Mouse (Mus musculus) heart, postnatal 36 days (tissue): ENCODE results near the gene Gpr107. TPM values are rescaled to one million over a fixed set of nuclear protein-coding genes. Genes with fewer than 3 reads are reported as not detected.

Experiments used
- DNase-seq, 2 experiments: peaks; one replicate each; pipeline ENCODE4 v3.0.0; 2021 to 2022
- intact Hi-C: fragments of 180-260 bp; cut with DNase I; formaldehyde crosslinking; loops from one replicate; pipeline ENCODE4 v1.15.1; 2025
- total RNA-seq, 2 experiments: library from RNA; stranded (reverse); gene quantifications; 2 replicates each; pipeline ENCODE4 v1.2.3; 2021

The Gpr107 gene
- total RNA-seq, 2 experiments from 2014 or later: 30.3 to 38.7 TPM

GRCm38 (mm10) chr2:31125156-31125555, 27.0 kb upstream of the Gpr107 start:
- DNase-seq: no peak
- intact Hi-C loops: no loop called here

- no peak for DNase-seq
- intact Hi-C loops: no loop called here
These were observed 26.1 kb upstream of the Gpr107 start for GRCm38 (mm10) chr2:31126048-31126447.

GRCm38 (mm10) chr2:31127219-31127618, 24.9 kb upstream of the Gpr107 start:
- peak in 1 of 2 experiments; percentile 46 for DNase-seq
- intact Hi-C loops: no loop called here

GRCm38 (mm10) chr2:31127899-31128298, 24.2 kb upstream of the Gpr107 start:
- peak; percentile 63 to 73 for DNase-seq
- intact Hi-C loops: no loop called here

- DNase-seq: no peak
- intact Hi-C loops: loop anchor here (2.0 kb wide), 1 partner anchor 19 kb away; no protein-coding TSS in a partner anchor
These were observed 22.2 kb upstream of the Gpr107 start for GRCm38 (mm10) chr2:31129742-31130518.

- DNase-seq: no peak
These were observed 21.3 kb upstream of the Gpr107 start for GRCm38 (mm10) chr2:31130815-31131299.

GRCm38 (mm10) chr2:31132682-31133081, 19.4 kb upstream of the Gpr107 start:
- intact Hi-C loops: no loop called here
- DNase-seq: no peak

More at GRCm38 (mm10) chr2:31130815-31131299, 21.3 kb upstream of the Gpr107 start:
- intact Hi-C loops: loop anchor here (2.0 kb wide), 1 partner anchor 20 kb away; no protein-coding TSS in a partner anchor

GRCm38 (mm10) chr2:31133981-31134380, 18.1 kb upstream of the Gpr107 start:
- intact Hi-C loops: no loop called here

GRCm38 (mm10) chr2:31135512-31135931, 16.6 kb upstream of the Gpr107 start:
- intact Hi-C loops: no loop called here

More at GRCm38 (mm10) chr2:31133981-31134380, 18.1 kb upstream of the Gpr107 start:
- DNase-seq: no peak

GRCm38 (mm10) chr2:31136338-31136737, 15.8 kb upstream of the Gpr107 start:
- intact Hi-C loops: no loop called here
- DNase-seq: no peak

More at GRCm38 (mm10) chr2:31135512-31135931, 16.6 kb upstream of the Gpr107 start:
- DNase-seq: no peak

GRCm38 (mm10) chr2:31137018-31137590, 15.0 kb upstream of the Gpr107 start:
- no peak for DNase-seq
- intact Hi-C loops: no loop called here

GRCm38 (mm10) chr2:31139174-31139632, 12.9 kb upstream of the Gpr107 start:
- DNase-seq: no peak
- intact Hi-C loops: no loop called here

GRCm38 (mm10) chr2:31139991-31140771, 11.9 kb upstream of the Gpr107 start:
- DNase-seq: no peak
- intact Hi-C loops: loop anchor here (5.0 kb wide), 1 partner anchor 53 kb away; no protein-coding TSS in a partner anchor

GRCm38 (mm10) chr2:31140772-31141073, 11.4 kb upstream of the Gpr107 start:
- DNase-seq: no peak
- intact Hi-C loops: loop anchor here (5.0 kb wide), 1 partner anchor 53 kb away; no protein-coding TSS in a partner anchor

- intact Hi-C loops: loop anchor here (5.0 kb wide), 1 partner anchor 54 kb away; no protein-coding TSS in a partner anchor
These were observed 10.8 kb upstream of the Gpr107 start for GRCm38 (mm10) chr2:31141074-31141866.

GRCm38 (mm10) chr2:31141867-31142454, 10.2 kb upstream of the Gpr107 start, which contains the start of gene Fnbp1:
TSS of gene Fnbp1 (minus strand) at chr2:31142008.
- intact Hi-C loops: loop anchor here (2.0 to 5.0 kb wide), 2 partner anchors 55 to 117 kb away; no protein-coding TSS in a partner anchor

More at GRCm38 (mm10) chr2:31141074-31141866, 10.8 kb upstream of the Gpr107 start:
- DNase-seq: peak; percentile 41 to 53

GRCm38 (mm10) chr2:31142505-31142904, 9.6 kb upstream of the Gpr107 start:
- no peak for DNase-seq
- intact Hi-C loops: loop anchor here (2.0 to 5.0 kb wide), 2 partner anchors 55 to 118 kb away; no protein-coding TSS in a partner anchor

More at GRCm38 (mm10) chr2:31141867-31142454, 10.2 kb upstream of the Gpr107 start, which contains the start of gene Fnbp1:
- peak; percentile 88 to 90 for DNase-seq

- intact Hi-C loops: loop anchor here (2.0 to 5.0 kb wide), 2 partner anchors 56 to 119 kb away; no protein-coding TSS in a partner anchor
- no peak for DNase-seq
These were observed 8.8 kb upstream of the Gpr107 start for GRCm38 (mm10) chr2:31143326-31143725.
